In genomic region chr4:8374737-8375489, GRCm38 (mm10) we compare ENCODE assay signal across 11 mouse cellular contexts.
DNase-seq lines count a peak whose midpoint lies in the region; ATAC-seq and TF ChIP-seq lines count a peak whose summit lies in the region.
"Had no signal": no experiment of that assay in that cellular context is flagged by ENCODE, and none has a peak within 500 bp of the region (broad histone marks: within the 10 kb centered on the region; RNA-seq: fewer than 3 reads in every experiment).

No protein-coding gene starts in this region.

- H3K4me1 ChIP-seq in forebrain, embryonic 15.5 days = no peaks in the 10 kb centered on the region
- H3K4me1 ChIP-seq in forebrain, embryonic 14.5 days (ENCODE audit: control insufficient read depth, insufficient read depth, low read length) = no peaks in the 10 kb centered on the region
- no peaks in the 10 kb centered on the region for H3K4me1 ChIP-seq in embryonic facial prominence, embryonic 15.5 days
- no peaks in the 10 kb centered on the region for H3K4me1 ChIP-seq in midbrain, postnatal 0 days (ENCODE audit: insufficient read depth, low read length)
- no peaks in the 10 kb centered on the region for H3K4me1 ChIP-seq in kidney, embryonic 14.5 days (ENCODE audit: control insufficient read depth, insufficient read depth, low read length)
- H3K4me1 ChIP-seq: midbrain, embryonic 12.5 days had no signal

- H3K4me3 ChIP-seq in forebrain, embryonic 15.5 days = no peak overlapping the region
- no peak overlapping the region for H3K4me3 ChIP-seq in forebrain, embryonic 14.5 days (ENCODE audit: low read depth, low read length)
- no peak overlapping the region for H3K4me3 ChIP-seq in embryonic facial prominence, embryonic 15.5 days (replicated peaks)
- H3K4me3 ChIP-seq in midbrain, postnatal 0 days (ENCODE audit: low read depth, low read length) = no peak overlapping the region
- H3K4me3 ChIP-seq in kidney, embryonic 14.5 days (ENCODE audit: low read length) = no peak overlapping the region
- H3K4me3 ChIP-seq: midbrain, embryonic 12.5 days had no signal

- ATAC-seq in forebrain, embryonic 15.5 days (replicated peaks) = 0 out of 2 replicates have a peak, but pooled peaks have one; percentile 27
- no peak for ATAC-seq in forebrain, embryonic 14.5 days
- peak; percentile 29; the same call in 1 of the 2 replicates for ATAC-seq in embryonic facial prominence, embryonic 15.5 days (ENCODE audit: insufficient number of reproducible peaks, low FRiP score, low TSS enrichment, low read depth)
- peak; percentile 82 for ATAC-seq in midbrain, postnatal 0 days (ENCODE audit: low FRiP score)
- ATAC-seq in kidney, embryonic 14.5 days (ENCODE audit: low FRiP score, low TSS enrichment) = no peak
- ATAC-seq: Patski had no signal

- no peak overlapping the region for H3K27ac ChIP-seq in forebrain, embryonic 15.5 days (replicated peaks)
- no peak overlapping the region for H3K27ac ChIP-seq in forebrain, embryonic 14.5 days (ENCODE audit: low read depth, low read length)
- H3K27ac ChIP-seq in embryonic facial prominence, embryonic 15.5 days (replicated peaks) = no peak overlapping the region
- H3K27ac ChIP-seq in midbrain, postnatal 0 days (ENCODE audit: low read depth, low read length) = peak overlapping the region; percentile 8
- H3K27ac ChIP-seq in kidney, embryonic 14.5 days (ENCODE audit: low read depth, low read length) = no peak overlapping the region
- H3K27ac ChIP-seq: midbrain, embryonic 12.5 days had no signal

- no peak overlapping the region for H3K9ac ChIP-seq in forebrain, embryonic 15.5 days (replicated peaks)
- no peak overlapping the region for H3K9ac ChIP-seq in forebrain, embryonic 14.5 days (ENCODE audit: low read length)
- H3K9ac ChIP-seq in embryonic facial prominence, embryonic 15.5 days = no peak overlapping the region
- H3K9ac ChIP-seq in midbrain, postnatal 0 days (replicated peaks; ENCODE audit: low read length, poor library complexity, severe bottlenecking) = no peak overlapping the region
- H3K9ac ChIP-seq in kidney, embryonic 14.5 days (ENCODE audit: low read depth, low read length) = no peak overlapping the region
- H3K9ac ChIP-seq: midbrain, embryonic 12.5 days had no signal

- DNase-seq in forebrain, embryonic 14.5 days (ENCODE audit: low spot score) = no peak
- peak; percentile 28 to 68 for DNase-seq in left cerebral cortex, postnatal 14 days (ENCODE audit: low spot score in 2 of 2)
- no peak for DNase-seq in left cerebral cortex, adult 11 months (ENCODE audit: low spot score)
- DNase-seq in midbrain, postnatal 0 days (ENCODE audit: low spot score) = peak; percentile 78
- no peak for DNase-seq in thymus, adult 18-20 months
- DNase-seq: lung, adult 2 months had no signal

- no peak for TF ChIP-seq CTCF in midbrain, postnatal 0 days (IDR thresholded peaks at IDR 0.05)

- H3K4me2 ChIP-seq in forebrain, embryonic 15.5 days (replicated peaks) = no peak overlapping the region
- no peak overlapping the region for H3K4me2 ChIP-seq in forebrain, embryonic 14.5 days (ENCODE audit: low read length)
- H3K4me2 ChIP-seq in embryonic facial prominence, embryonic 15.5 days (replicated peaks) = no peak overlapping the region
- H3K4me2 ChIP-seq in midbrain, postnatal 0 days (ENCODE audit: low read depth, low read length, poor library complexity, severe bottlenecking) = no peak overlapping the region
- no peak overlapping the region for H3K4me2 ChIP-seq in kidney, embryonic 14.5 days (replicated peaks; ENCODE audit: low read depth, low read length)
- H3K4me2 ChIP-seq: midbrain, embryonic 12.5 days had no signal

- no peaks in the 10 kb centered on the region for H3K9me3 ChIP-seq in forebrain, embryonic 15.5 days
- H3K9me3 ChIP-seq in forebrain, embryonic 14.5 days (replicated peaks; ENCODE audit: control insufficient read depth, low read length) = no peaks in the 10 kb centered on the region
- no peaks in the 10 kb centered on the region for H3K9me3 ChIP-seq in embryonic facial prominence, embryonic 15.5 days (replicated peaks)
- no peaks in the 10 kb centered on the region for H3K9me3 ChIP-seq in midbrain, postnatal 0 days (ENCODE audit: low read length)
- H3K9me3 ChIP-seq in kidney, embryonic 14.5 days (ENCODE audit: control insufficient read depth, low read length) = no peaks in the 10 kb centered on the region
- H3K9me3 ChIP-seq: midbrain, embryonic 12.5 days had no signal

- intact Hi-C loops in left cerebral cortex, postnatal 14 days (cut with DNase I) = loop anchor here (10.0 kb wide), 1 partner anchor 1180 kb away; no protein-coding TSS in a partner anchor

- H3K27me3 ChIP-seq in forebrain, embryonic 15.5 days = no peaks in the 10 kb centered on the region
- H3K27me3 ChIP-seq in forebrain, embryonic 14.5 days (replicated peaks; ENCODE audit: control insufficient read depth, insufficient read depth, low read length) = no peaks in the 10 kb centered on the region
- no peaks in the 10 kb centered on the region for H3K27me3 ChIP-seq in embryonic facial prominence, embryonic 15.5 days
- no peaks in the 10 kb centered on the region for H3K27me3 ChIP-seq in midbrain, postnatal 0 days (ENCODE audit: insufficient read depth, low read length)
- no peaks in the 10 kb centered on the region for H3K27me3 ChIP-seq in kidney, embryonic 14.5 days (ENCODE audit: control insufficient read depth, insufficient read depth, low read length)
- H3K27me3 ChIP-seq: midbrain, embryonic 12.5 days; Patski had no signal

- 70% methylated on average over 6 of the region's 6 CpGs for WGBS in forebrain, embryonic 15.5 days
- 77% methylated on average over 6 of the region's 6 CpGs for WGBS in forebrain, embryonic 14.5 days
- WGBS in embryonic facial prominence, embryonic 15.5 days = 54% methylated on average over 6 of the region's 6 CpGs
- WGBS in midbrain, postnatal 0 days = 78% methylated on average over 6 of the region's 6 CpGs
- 84% methylated on average over 6 of the region's 6 CpGs for WGBS in kidney, embryonic 14.5 days

- no peaks in the 10 kb centered on the region for H3K36me3 ChIP-seq in forebrain, embryonic 15.5 days
- H3K36me3 ChIP-seq in forebrain, embryonic 14.5 days (ENCODE audit: control insufficient read depth, insufficient read depth, low read length) = no peaks in the 10 kb centered on the region
- H3K36me3 ChIP-seq in embryonic facial prominence, embryonic 15.5 days = no peaks in the 10 kb centered on the region
- no peaks in the 10 kb centered on the region for H3K36me3 ChIP-seq in midbrain, postnatal 0 days (ENCODE audit: insufficient read depth, low read length)
- no peaks in the 10 kb centered on the region for H3K36me3 ChIP-seq in kidney, embryonic 14.5 days (ENCODE audit: control insufficient read depth, insufficient read depth, low read length)
- H3K36me3 ChIP-seq: midbrain, embryonic 12.5 days had no signal

Comparison
In these comparisons a context has a peak if more than half of its experiments do, and no peak if none do; other contexts are left out.
1. ATAC-seq: peak in forebrain, embryonic 15.5 days (single experiment), embryonic facial prominence, embryonic 15.5 days (single experiment) and midbrain, postnatal 0 days (single experiment); none in forebrain, embryonic 14.5 days (single experiment) and kidney, embryonic 14.5 days (single experiment).
2. DNase-seq: peak in left cerebral cortex, postnatal 14 days (2 of 2) and midbrain, postnatal 0 days (single experiment); none in forebrain, embryonic 14.5 days (single experiment), left cerebral cortex, adult 11 months (single experiment) and thymus, adult 18-20 months (0 of 2).